Mouse (Mus musculus) lung, postnatal 36 days (tissue): ENCODE measurements around the gene Twf2.

Experiments
- DNase-seq: peaks from one replicate; pipeline ENCODE4 v3.0.0; 2022; ENCODE audit warnings: mixed read lengths

The Twf2 gene

GRCm38 (mm10) chr9:106241541-106242164 is 38.7 kb downstream of the Twf2 start:
- no peak for DNase-seq

DNA sequence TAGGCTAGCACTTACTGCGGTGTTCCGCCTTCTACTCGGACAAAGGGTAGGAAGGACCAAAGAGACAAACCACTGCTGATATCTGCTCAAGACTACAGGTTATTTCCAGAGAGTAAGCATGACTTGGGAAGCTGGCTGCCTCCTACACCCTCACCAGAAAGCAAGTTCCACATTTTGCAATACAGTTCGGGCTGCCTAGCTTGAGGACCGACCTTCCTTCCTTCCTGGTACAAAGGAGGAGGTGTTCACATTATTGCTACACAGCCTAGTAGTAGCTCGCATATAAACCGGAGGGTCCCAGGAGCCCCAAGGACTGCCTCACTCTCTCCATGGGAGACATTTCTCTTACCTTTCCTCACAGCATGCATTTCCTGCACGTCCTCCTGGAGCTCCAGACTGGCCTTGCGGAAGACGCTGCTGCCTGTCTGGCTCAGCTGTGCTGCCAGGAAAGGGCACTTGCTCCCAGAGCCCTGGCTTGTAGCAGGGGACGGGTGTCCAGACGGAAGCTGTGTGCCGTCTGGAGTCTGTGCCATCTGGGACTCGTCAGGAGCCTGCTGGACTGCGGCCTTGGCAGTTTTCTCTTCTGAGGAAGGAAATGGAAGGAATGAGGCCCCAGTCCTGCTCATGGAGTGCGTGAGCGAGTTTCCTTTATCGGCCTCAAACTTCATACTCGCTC is 40.0 kb downstream of the Twf2 start:
- DNase-seq, result peak; percentile 68

DNA sequence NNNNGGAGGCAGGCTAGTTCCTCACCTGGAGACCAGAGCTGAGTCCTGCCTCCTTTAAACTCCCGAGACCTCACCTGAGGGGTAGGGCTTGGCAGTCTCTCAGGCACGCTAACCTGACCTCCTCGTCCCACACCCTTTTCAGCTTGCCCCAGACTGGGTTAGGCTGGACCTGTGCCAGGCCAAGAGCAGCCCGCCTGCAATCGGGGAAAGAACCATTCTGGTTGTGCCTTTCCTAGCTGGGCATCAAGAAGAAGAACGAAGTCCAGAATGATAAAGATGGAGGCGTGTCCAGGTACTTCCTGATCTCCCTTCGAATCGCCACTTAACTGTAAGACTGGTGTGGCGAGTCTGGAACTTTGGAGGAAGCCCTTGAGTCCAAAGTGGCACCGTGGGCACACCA is 46.6 kb downstream of the Twf2 start:
- peak; percentile 75 for DNase-seq

DNA sequence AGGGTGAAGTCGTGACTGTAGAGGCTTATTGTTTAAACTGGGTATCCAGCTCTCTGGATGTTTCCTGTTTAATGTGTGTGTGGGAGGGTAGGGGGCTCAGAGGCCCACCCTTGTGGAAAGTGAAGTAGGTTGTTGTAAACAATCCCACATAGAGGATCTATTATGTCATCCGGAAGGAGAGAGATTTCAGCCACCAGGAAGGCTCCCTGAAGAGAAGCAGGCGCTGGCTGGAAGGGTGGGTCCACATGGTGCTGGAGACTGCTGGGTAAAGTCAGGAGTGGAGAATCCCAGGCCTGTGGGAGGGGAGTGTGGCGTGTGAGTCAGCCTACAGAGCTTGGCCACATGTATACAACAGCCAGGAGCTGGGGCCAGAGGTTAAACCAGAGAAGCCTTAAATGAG is 47.3 kb downstream of the Twf2 start:
- peak; percentile 85 for DNase-seq

DNA sequence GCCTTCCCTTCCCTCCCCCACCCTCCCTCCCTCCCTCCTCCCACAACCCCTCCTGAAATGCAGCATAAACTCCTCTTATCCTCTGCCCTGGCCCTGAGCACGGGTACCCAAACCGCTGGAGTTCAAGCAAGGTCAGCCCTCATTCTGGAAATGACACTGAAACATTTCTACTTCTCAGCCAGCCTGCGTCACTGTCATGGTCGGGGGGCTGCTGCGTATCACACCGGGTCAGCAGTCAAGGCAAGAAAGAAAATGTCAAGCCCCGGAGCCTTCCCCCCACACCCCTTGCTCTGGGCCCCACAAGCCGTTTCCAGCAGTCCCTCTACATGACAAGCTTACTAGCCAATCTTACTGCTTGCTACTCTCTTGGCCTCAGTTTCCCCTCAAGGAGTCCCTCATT is 48.2 kb downstream of the Twf2 start:
- no peak for DNase-seq

- no peak for DNase-seq
These were observed 51.1 kb downstream of the Twf2 start for GRCm38 (mm10) chr9:106254001-106254400.

GRCm38 (mm10) chr9:106258412-106258811 is 55.5 kb downstream of the Twf2 start:
- no peak for DNase-seq

DNA sequence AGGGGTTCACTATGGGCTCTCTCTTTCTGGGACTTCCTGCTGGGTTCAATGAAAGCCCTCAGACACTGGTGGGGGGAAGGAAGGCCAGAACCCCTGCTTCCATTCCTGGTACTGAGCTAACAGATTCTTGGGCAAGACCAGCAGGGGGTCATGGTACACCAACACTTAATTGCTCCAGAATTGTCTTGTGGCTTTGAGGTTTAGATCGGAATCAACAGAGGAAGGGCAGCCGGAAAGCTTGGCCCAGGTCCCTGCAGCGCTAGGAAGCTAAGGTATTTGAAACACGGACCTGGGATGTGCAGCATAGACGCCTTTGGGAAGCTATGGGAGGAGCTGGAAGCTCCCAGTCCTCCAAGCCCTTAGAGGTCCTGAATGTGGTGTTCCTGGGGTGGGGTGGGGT is 56.1 kb downstream of the Twf2 start:
- DNase-seq, result peak; percentile 53

DNA sequence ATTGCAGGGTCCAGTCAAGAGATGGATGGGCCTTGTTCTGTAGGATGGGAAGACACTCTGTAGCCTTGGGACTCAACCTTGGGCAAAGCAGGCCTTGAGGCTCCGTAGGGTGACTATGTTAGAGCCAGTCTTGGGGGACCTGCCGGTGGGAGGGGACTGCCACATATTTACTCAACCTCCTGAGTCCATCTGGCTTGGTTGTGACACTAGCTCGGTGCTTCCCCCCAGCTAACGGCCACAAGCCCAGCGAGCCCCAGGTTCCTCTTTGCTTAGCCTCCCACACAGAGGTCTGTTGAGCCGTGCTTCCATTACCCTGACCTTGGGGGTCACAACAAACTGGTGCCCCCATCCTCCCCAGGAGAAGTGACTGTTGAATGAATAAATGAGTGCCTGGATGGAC is 58.1 kb downstream of the Twf2 start:
- DNase-seq, result peak; percentile 52

GRCm38 (mm10) chr9:106261491-106261890 is 58.6 kb downstream of the Twf2 start:
- DNase-seq, result no peak

GRCm38 (mm10) chr9:106262075-106262474 is 59.2 kb downstream of the Twf2 start:
- peak; percentile 56 for DNase-seq

- peak; percentile 87 for DNase-seq
These were observed 60.5 kb downstream of the Twf2 start for GRCm38 (mm10) chr9:106263381-106263924.
